Mouse (Mus musculus): ENCODE measurements around the gene Lamp2. TPM values are rescaled to one million over a fixed set of nuclear protein-coding genes. Genes with fewer than 3 reads are reported as not detected.

The Lamp2 gene
- polyA plus RNA-seq, 1 experiment from 2014 or later, result 158 TPM

DNA sequence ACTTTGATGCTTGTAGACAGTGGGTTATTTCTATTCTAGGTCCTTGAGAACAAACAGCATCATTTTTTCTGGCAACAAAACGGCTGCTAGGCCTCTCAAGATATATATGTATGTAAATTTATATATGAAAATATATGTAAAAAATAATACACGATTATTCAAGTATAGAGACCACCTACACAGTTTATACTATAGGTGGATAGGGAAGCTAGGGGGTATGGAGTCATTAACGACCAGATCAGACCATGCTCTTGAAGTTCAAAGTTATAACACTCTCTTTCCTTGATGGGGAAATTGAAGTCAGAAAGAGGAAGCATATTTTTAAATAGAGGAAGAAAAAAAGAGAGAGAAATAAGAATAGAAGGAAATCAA lies 367 bp upstream of the Lamp2 start:
- Histone ChIP-seq H3K4me3 (replicated peaks) (no peak overlapping the region), H3K4me1 (replicated peaks) (no peaks in the 10 kb centered on the region), H3K36me3 (no peaks in the 10 kb centered on the region), H3K9me3 (no peaks in the 10 kb centered on the region), H3K9ac (no peak overlapping the region), H3K4me2 (replicated peaks) (no peak overlapping the region), H3K27me3 (replicated peaks) (no peaks in the 10 kb centered on the region), H3K27ac (no peak overlapping the region)
- 34% methylated on average over 3 of the region's 3 CpGs for WGBS
- peak; percentile 7; the same call in 1 of the 2 replicates for ATAC-seq

DNA sequence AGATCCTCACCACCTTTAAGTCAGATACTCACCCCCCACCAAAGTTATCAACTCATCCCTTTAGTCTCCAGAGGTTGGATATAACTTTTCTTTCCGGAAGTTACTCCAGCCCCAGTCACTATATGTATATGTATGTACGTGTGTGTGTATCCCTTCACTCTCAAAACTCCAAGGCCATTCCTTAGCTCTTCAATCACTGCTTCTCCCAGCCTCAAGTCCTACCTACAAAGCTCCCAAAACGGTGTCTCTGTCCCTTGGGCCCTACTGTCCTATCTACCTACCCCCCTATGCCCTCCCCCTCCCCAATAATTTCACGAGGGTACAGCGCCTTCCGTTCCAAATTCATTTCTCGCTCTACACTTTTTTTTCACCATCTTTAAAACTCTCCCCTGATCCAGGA lies 780 bp downstream of the Lamp2 start:
- no peaks in the 10 kb centered on the region for H3K36me3 ChIP-seq
- H3K27ac ChIP-seq, result peak overlapping the region; percentile 74
- peak; percentile 13; the same call in 1 of the 2 replicates for ATAC-seq
- peak overlapping the region; percentile 54 for H3K9ac ChIP-seq
- no peaks in the 10 kb centered on the region for H3K9me3 ChIP-seq
- H3K4me2 ChIP-seq (replicated peaks), result peak overlapping the region; percentile 52
- H3K27me3 ChIP-seq (replicated peaks), result no peaks in the 10 kb centered on the region
- WGBS, result 22% methylated on average over 7 of the region's 7 CpGs
- peak overlapping the region; percentile 51 for H3K4me3 ChIP-seq (replicated peaks)
- no peaks in the 10 kb centered on the region for H3K4me1 ChIP-seq (replicated peaks)

GRCm38 (mm10) chrX:38454900-38455299 lies 1.4 kb downstream of the Lamp2 start:
- ATAC-seq, result no peak

DNA sequence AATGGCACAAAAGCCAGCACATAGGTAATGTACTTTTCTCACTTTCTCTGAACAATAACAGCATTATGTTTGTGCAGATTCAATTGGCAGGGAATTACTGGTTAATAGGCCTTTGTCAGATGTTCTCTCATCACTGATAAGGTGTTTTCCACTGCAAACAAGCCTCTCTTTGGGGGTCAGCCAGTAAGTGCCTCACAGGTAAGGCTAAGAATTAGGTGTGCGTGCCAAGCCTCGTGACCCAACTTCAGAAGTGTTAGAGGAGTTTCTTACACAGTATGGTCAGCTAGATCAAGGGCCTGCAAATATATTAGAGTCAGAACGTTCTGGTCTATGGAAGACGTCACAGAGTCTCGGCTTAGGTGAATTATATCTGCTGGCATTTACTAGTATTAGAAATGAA lies 2.3 kb downstream of the Lamp2 start:
- no peak for ATAC-seq
- 74% methylated on average over 5 of the region's 5 CpGs for WGBS

More at GRCm38 (mm10) chrX:38454900-38455299, 1.4 kb downstream of the Lamp2 start:
- Histone ChIP-seq H3K4me2 (replicated peaks) (peak overlapping the region; percentile 52), H3K36me3 (no peaks in the 10 kb centered on the region), H3K4me3 (replicated peaks) (peak overlapping the region; percentile 51), H3K4me1 (replicated peaks) (no peaks in the 10 kb centered on the region), H3K9me3 (no peaks in the 10 kb centered on the region), H3K9ac (no peak overlapping the region), H3K27ac (no peak overlapping the region), H3K27me3 (replicated peaks) (no peaks in the 10 kb centered on the region)
- WGBS, result 19% methylated on average over 2 of the region's 2 CpGs

DNA sequence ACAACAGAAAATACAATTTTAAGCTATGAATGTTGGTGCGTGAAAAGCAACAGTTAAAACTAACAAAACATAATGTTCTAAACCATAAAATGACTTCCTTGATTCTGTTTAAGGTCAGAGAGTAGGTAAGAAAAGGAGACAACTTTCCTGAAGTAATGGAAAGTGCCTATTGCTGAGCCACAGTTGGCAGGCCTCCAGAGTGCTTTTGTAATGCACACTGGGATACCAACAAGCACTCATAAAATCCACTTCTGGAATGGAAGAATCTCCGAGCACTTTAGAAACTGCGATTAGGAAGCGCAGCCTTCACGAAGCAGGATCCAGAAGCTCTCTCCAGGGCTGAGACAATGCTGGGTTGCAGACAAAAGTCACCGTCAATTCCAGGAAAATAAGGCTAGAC lies 5.8 kb downstream of the Lamp2 start:
- Histone ChIP-seq H3K4me3 (replicated peaks) (no peak overlapping the region), H3K4me1 (replicated peaks) (no peaks in the 10 kb centered on the region), H3K9ac (no peak overlapping the region), H3K36me3 (no peaks in the 10 kb centered on the region), H3K9me3 (no peaks in the 10 kb centered on the region), H3K27me3 (replicated peaks) (no peaks in the 10 kb centered on the region), H3K4me2 (replicated peaks) (no peak overlapping the region), H3K27ac (no peak overlapping the region)
- 86% methylated on average over 6 of the region's 6 CpGs for WGBS
- ATAC-seq, result no peak

More for the DNA sequence above, 2.3 kb downstream of the Lamp2 start:
- H3K9me3 ChIP-seq, result no peaks in the 10 kb centered on the region
- H3K27ac ChIP-seq, result no peak overlapping the region
- H3K9ac ChIP-seq, result no peak overlapping the region
- no peaks in the 10 kb centered on the region for H3K4me1 ChIP-seq (replicated peaks)
- H3K27me3 ChIP-seq (replicated peaks), result no peaks in the 10 kb centered on the region
- no peak overlapping the region for H3K4me2 ChIP-seq (replicated peaks)
- no peaks in the 10 kb centered on the region for H3K36me3 ChIP-seq
- H3K4me3 ChIP-seq (replicated peaks), result no peak overlapping the region

GRCm38 (mm10) chrX:38445705-38446104 lies 10.5 kb downstream of the Lamp2 start:
- WGBS, result 61% methylated on average over 1 of the region's 1 CpGs
- Histone ChIP-seq H3K4me1 (replicated peaks) (no peaks in the 10 kb centered on the region), H3K9me3 (no peaks in the 10 kb centered on the region), H3K27me3 (replicated peaks) (no peaks in the 10 kb centered on the region), H3K4me2 (replicated peaks) (no peak overlapping the region), H3K27ac (no peak overlapping the region), H3K9ac (no peak overlapping the region), H3K36me3 (no peaks in the 10 kb centered on the region), H3K4me3 (replicated peaks) (no peak overlapping the region)
- no peak for ATAC-seq

DNA sequence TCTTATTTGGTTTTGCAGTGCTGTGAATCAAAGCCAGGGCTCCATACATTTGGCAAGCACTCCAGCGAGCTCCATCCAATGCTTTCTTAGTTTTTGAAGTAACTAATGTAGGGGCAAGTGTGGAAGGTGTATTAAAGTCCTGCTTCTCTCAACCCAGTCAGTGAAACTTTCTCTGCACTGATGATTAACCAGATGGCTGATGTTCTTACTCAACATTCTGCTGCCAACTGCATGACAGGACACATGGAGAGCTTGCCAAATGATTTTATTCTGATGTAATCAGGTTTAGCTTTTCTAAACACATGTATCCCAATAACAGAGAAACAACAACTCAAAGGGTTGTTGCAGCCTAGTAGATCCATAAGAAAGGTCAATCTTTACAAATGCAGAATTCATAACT lies 13.8 kb downstream of the Lamp2 start:
- Histone ChIP-seq H3K4me3 (replicated peaks) (no peak overlapping the region), H3K9me3 (no peaks in the 10 kb centered on the region), H3K27me3 (replicated peaks) (no peaks in the 10 kb centered on the region), H3K36me3 (no peaks in the 10 kb centered on the region), H3K4me1 (replicated peaks) (no peaks in the 10 kb centered on the region), H3K4me2 (replicated peaks) (no peak overlapping the region), H3K9ac (no peak overlapping the region), H3K27ac (no peak overlapping the region)
- ATAC-seq, result no peak
- WGBS, result 77% methylated on average over 1 of the region's 1 CpGs

DNA sequence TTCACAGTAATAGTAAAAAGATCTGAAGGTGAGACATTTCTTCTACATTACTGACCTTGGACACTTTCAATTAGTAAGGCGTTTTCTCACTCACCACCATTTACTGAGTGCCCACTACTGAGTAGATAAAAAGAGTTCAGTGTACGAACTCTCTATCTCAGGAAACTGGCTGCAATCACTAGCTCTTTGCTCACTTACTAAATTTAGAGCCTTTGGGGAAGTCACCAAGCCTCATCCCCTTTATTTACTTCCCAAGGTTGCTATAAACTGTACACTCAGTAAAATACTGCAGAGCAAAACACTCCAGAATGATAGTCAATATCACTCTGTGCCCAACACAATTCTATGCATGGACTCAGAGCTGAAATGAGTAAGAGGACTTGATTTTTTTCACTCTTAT lies 16.6 kb downstream of the Lamp2 start:
- no peak overlapping the region for H3K4me2 ChIP-seq (replicated peaks)
- H3K36me3 ChIP-seq, result no peaks in the 10 kb centered on the region
- no peak overlapping the region for H3K9ac ChIP-seq
- no peak overlapping the region for H3K27ac ChIP-seq
- H3K9me3 ChIP-seq, result no peaks in the 10 kb centered on the region
- 66% methylated on average over 2 of the region's 2 CpGs for WGBS
- no peak for ATAC-seq
- H3K4me1 ChIP-seq (replicated peaks), result no peaks in the 10 kb centered on the region
- no peak overlapping the region for H3K4me3 ChIP-seq (replicated peaks)
- no peaks in the 10 kb centered on the region for H3K27me3 ChIP-seq (replicated peaks)

DNA sequence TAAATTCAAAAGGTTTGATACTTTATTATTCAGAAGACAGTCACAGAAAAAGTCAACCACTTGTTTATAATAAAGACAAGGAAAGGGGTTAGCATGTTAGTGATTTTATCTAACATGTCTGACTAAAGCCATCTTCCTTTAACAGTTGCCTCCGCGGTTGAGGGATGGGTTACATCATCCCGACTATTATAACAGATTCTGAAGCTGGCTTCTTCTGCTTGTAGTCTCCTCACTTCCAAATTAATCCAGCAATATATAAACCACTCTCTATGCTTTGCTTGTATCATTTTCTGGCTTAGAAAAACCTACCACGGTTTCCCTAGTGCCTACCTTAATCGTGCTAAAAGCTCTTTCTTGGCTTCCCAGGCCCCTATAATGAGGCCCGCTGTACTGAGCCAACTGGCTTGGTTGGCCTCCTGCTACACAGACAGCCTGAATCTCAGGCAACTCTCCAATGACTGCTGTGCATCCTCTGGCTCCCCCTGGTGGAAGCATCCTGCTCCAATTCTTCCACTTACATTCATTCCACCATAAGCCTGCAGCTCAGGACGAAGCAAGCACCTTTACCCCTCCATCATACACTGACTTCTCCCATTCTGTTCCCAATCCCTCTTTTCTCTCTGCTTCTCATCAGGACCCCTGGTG lies 18.0 kb downstream of the Lamp2 start:
- H3K4me2 ChIP-seq (replicated peaks), result no peak overlapping the region
- WGBS, result 56% methylated on average over 7 of the region's 7 CpGs
- no peak overlapping the region for H3K4me3 ChIP-seq (replicated peaks)
- no peaks in the 10 kb centered on the region for H3K27me3 ChIP-seq (replicated peaks)
- no peak overlapping the region for H3K27ac ChIP-seq
- no peaks in the 10 kb centered on the region for H3K4me1 ChIP-seq (replicated peaks)
- no peak for ATAC-seq
- no peaks in the 10 kb centered on the region for H3K9me3 ChIP-seq
- no peaks in the 10 kb centered on the region for H3K36me3 ChIP-seq
- H3K9ac ChIP-seq, result no peak overlapping the region

- Histone ChIP-seq H3K4me1 (replicated peaks) (no peaks in the 10 kb centered on the region), H3K4me2 (replicated peaks) (no peak overlapping the region), H3K9ac (no peak overlapping the region), H3K27ac (no peak overlapping the region), H3K36me3 (no peaks in the 10 kb centered on the region), H3K4me3 (replicated peaks) (no peak overlapping the region), H3K27me3 (replicated peaks) (no peaks in the 10 kb centered on the region), H3K9me3 (no peaks in the 10 kb centered on the region)
- 83% methylated on average over 4 of the region's 4 CpGs for WGBS
- no peak for ATAC-seq
Measured at GRCm38 (mm10) chrX:38429455-38429854, 26.8 kb downstream of the Lamp2 start.

GRCm38 (mm10) chrX:38428818-38429440 lies 27.3 kb downstream of the Lamp2 start:
- ATAC-seq, result no peak
- Histone ChIP-seq H3K4me3 (replicated peaks) (no peak overlapping the region), H3K36me3 (no peaks in the 10 kb centered on the region), H3K9me3 (no peaks in the 10 kb centered on the region), H3K4me2 (replicated peaks) (no peak overlapping the region), H3K4me1 (replicated peaks) (no peaks in the 10 kb centered on the region), H3K27me3 (replicated peaks) (no peaks in the 10 kb centered on the region), H3K27ac (no peak overlapping the region), H3K9ac (no peak overlapping the region)
- 64% methylated on average over 3 of the region's 3 CpGs for WGBS

- WGBS, result 68% methylated on average over 1 of the region's 1 CpGs
- no peaks in the 10 kb centered on the region for H3K27me3 ChIP-seq (replicated peaks)
- H3K9me3 ChIP-seq, result no peaks in the 10 kb centered on the region
- H3K27ac ChIP-seq, result no peak overlapping the region
- no peak for ATAC-seq
- no peak overlapping the region for H3K4me3 ChIP-seq (replicated peaks)
- no peaks in the 10 kb centered on the region for H3K36me3 ChIP-seq
- H3K4me1 ChIP-seq (replicated peaks), result no peaks in the 10 kb centered on the region
- H3K9ac ChIP-seq, result no peak overlapping the region
- no peak overlapping the region for H3K4me2 ChIP-seq (replicated peaks)
Measured at GRCm38 (mm10) chrX:38426043-38426442, 30.2 kb downstream of the Lamp2 start.

DNA sequence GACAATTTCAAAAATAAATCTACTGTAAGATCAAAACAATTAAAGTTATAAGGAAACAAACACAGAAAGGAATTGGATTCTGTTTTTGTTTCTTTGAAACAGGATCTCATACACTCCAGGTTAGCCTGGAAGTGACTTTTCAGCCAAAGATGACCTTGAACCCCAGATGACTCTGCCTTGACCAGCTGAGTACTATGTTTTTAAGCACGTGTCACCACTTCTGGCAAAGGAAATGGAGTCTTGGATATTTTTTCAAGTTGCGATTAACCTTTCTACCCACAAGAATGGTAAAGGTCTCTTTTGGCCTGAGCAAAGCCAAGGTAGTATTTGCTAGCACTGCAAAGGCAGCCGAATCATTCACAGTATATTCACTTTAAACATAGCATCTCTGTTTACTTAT lies 33.2 kb downstream of the Lamp2 start:
- ATAC-seq, result no peak
- Histone ChIP-seq H3K27ac (no peak overlapping the region), H3K9ac (no peak overlapping the region), H3K4me1 (replicated peaks) (no peaks in the 10 kb centered on the region), H3K4me3 (replicated peaks) (no peak overlapping the region), H3K4me2 (replicated peaks) (no peak overlapping the region), H3K9me3 (no peaks in the 10 kb centered on the region), H3K27me3 (replicated peaks) (no peaks in the 10 kb centered on the region), H3K36me3 (no peaks in the 10 kb centered on the region)
- WGBS, result 77% methylated on average over 3 of the region's 3 CpGs
